Mouse (Mus musculus) MEL-GATA-1-ER (cell line): ENCODE measurements around the gene Pank3.

Experiments
- DNase-seq: peaks from one replicate; pipeline ENCODE4 v3.0.0-alpha.2; 2012; ENCODE audit warnings: low read depth; ENCODE audit errors: extremely low read depth

Gene Pank3

DNA sequence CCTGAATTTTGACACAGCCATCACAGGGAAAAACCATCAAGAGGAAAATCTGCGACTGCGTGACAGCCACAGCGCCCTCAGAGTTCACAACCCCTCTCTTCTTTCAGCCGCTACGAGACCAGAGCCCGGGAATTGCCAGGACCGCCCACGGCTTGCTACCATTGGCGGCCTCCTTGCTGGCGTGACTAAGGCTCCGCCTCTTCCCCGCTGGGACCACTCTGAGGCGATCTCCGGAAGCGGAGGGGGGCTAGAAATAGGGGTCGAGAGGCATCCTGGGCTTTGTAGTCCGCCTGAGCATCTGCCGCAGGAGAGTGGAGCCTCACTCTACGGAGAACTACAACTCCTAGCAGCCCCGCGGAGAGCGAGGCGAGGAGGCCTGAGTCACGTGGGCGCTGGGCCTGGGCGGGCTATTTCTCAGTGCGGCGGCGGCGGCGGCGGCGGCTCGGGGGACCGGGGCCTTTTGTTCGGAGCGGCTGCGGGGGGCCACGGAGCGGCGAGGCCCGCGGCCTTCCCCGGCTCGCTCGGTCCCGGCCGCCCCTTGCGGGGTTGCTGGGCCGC is at the start of gene Pank3:
Gene Pank3, plus strand, starts transcription at position 297 of the 558 bp plus-strand sequence.
- DNase-seq, result peak; percentile 95

GRCm38 (mm10) chr11:35723876-35724275 is 45.4 kb upstream of the Pank3 start:
- no peak for DNase-seq

DNA sequence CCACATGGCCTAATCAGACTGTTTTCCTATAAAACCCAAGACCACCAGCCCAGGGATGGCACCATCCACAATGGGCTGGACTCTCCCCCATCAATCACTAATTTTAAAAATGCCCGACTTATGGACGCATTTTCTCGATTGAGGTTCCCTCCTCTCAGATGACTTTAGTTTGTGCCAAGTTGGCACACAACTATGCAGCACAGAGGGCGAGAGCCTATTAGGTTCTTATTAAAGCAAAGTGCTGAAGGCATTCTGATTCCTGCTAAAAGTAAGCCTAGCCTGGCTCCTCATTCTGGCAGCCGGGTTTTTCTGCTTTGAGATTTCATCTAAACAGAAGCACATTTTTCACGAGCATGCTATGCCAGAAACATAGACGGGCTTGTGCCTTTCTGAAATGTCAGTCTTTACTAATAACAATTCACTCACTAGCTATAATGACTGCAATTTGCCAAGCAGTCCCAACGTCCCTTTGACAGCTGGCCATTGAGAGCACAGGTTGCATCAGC is 42.9 kb upstream of the Pank3 start:
- DNase-seq, result no peak

- no peak for DNase-seq
These were observed 41.1 kb upstream of the Pank3 start for GRCm38 (mm10) chr11:35728200-35728599.

DNA sequence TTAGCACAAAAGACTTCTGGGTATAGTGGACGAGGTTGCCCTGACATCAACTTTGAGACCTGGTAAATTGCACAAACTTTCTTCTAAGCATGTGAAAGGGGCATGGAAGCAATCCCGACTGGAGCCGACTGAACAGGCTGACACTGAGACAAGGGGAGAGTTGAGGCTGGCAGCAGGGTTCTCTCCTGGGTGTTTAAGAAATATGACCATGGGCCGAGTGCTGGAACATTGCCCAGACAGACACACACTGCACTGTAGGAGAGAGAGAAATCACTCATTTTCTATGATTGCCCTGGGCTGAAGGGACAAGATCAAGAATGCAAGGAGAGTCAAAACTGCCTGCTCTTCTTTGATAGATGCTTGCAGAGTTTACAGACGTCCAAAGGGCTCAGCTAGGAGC is 40.1 kb upstream of the Pank3 start:
- no peak for DNase-seq

DNA sequence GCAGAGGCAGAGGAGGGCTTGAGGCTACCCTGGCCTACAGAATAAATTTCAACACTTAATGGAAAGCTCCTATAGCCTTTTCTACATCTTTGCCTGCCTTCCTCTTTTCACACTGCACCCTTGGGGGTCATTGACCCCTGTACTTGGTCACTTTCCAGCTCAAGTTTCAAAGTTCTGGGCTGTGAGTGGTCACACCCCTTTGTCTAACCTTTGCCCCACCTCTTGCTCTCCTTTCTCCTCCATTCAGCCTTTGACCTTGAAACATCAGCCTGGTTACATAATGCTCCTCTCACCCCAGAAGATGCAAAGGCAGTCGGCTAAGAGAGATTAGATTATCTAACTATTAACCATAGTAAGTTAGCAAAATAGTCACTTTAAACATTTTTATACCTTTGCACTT is 36.9 kb upstream of the Pank3 start:
- no peak for DNase-seq

DNA sequence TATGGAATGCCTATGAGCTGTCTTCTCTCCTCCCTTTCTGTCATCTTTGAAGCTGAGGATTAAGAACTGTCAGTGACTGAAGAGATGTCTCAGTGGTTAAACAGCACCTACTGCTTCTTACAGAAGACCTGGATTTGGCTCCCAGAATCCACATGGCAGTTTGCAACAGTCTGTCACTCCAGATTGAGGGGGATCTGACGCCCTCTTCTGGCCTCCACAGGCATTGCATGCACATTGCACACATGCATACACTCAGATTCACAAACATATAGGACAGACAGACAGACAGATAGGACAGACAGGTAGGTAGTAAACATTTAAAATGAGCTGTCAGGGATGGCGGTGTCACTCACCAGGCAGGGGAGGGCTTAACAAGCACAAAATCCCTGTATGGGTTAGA is 32.5 kb upstream of the Pank3 start:
- DNase-seq, result no peak

DNA sequence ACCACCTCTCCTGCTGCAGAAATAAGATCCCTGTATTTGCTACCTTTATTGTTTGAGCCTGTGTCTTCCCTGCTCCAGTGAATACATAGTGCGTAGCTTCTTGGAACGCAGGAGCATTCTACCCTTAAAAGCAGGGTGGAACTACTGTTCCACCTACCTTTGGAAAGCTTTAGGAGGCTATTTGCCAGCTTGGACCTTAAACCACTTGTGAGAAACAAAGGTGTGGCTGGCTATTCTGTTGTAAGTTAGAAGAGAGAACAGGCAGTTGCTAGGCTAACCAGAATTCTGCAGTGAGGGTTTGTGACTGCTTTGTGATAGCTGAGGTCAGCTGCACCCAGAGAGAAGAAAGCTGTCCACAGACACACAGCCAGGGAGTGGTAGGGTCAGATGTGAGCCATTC is 32.0 kb upstream of the Pank3 start:
- DNase-seq, result no peak

GRCm38 (mm10) chr11:35738102-35738501 is 31.2 kb upstream of the Pank3 start:
- no peak for DNase-seq

DNA sequence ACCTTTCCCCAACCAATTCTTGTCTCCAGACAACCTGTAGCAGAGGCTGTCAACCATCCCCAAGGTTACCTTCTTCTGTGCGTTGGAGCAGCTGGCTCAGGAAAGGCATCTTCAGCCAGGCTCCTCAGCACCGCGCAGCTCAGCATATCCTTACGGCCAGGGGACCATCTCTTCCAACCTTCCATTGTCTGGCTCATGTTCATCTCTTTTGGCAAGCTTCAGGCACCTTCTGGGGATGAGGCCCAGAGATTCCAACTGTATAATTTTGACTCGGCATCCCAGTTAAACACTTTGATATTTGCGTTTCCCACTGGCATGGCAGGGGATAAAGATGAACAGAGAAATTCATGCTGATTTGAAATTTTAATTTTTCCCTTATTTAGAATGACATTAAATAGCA is 25.7 kb upstream of the Pank3 start:
- no peak for DNase-seq

GRCm38 (mm10) chr11:35744571-35744970 is 24.7 kb upstream of the Pank3 start:
- no peak for DNase-seq

DNA sequence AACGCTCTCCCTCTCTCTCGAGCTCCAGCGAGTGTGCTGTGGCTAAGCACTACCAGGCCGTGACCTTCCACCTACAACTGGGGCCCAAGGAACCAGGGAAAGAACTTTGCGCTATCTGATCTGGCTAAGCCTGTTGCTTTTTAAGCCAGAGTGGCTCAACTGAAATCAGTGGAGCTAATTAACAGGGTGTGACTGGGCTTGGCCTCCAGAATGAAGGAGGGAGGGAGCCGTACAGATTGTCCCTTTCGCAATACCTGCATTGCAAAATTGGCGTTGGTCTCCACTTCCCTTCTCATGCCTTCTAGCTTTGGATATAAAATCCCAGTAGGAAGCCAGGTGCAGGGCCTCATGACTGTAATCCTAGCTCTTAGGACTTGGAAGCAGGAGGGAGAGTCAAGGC is 18.7 kb upstream of the Pank3 start:
- DNase-seq, result no peak

GRCm38 (mm10) chr11:35754906-35755418 is 14.3 kb upstream of the Pank3 start:
- DNase-seq, result no peak

DNA sequence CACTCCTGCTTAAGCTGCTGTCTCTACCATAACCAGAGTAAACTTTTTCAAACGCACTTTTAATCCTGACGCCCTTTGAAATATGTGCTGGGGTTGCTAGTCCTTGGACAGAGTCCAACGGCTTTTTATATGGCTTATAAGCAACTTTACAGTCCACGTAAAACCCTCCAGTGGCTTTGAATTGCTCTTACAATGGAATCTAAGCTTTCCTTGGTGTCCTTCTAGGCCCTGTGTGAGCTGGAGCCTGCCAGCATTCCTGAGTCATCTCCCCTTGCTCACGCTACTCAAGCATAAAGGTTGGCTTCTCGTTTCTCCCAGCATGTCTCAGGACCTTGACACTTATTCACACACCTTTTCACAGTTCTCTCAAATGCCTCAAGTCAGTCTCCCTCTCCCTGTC is 13.7 kb upstream of the Pank3 start:
- DNase-seq, result no peak

DNA sequence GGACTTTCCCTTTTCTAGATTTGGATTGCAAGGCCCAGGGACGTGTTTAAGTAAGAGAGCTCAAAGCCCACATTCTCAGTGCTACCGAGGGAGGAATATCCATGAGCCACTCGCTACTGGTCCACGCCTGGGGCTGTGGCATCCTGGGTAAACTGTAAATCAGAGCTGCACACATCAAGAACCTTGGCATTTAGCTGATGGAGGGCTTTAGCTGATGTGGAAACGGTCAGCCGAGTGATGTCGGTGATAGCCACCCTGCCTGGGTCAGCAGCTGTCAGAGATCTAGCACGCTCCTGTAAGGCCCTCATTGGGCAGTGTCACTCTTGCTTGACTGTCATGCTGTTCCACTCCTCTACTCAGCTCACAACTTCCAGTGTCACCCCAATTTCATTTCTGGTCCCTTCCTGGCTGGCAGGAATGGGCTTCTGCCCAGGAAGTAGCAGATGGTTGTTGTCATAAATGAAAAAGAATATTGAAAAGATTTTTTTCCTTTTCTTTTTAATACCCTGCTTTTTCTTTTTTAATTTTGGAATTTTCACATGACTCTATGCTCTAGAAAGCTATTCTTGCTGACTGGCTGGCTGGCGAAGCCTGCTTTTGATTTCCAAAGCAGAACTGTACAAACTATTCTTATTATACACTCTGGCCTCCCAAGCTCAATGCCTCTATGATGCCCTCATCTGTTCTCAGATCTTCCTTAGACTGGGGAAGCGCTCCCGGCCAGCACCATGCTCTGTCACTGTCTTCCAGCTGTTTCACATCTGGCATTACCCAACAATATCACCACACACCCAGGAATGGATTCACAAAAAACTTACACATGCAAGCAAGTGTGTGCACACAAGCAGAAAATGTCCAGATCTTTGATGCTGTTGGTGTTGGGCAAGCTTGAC is 12.6 kb upstream of the Pank3 start:
- no peak for DNase-seq

- no peak for DNase-seq
These were observed 9.2 kb upstream of the Pank3 start for GRCm38 (mm10) chr11:35760001-35760626.

- DNase-seq, result no peak
These were observed 8.7 kb upstream of the Pank3 start for GRCm38 (mm10) chr11:35760627-35761003.

GRCm38 (mm10) chr11:35766845-35767244 is 2.4 kb upstream of the Pank3 start:
- no peak for DNase-seq

DNA sequence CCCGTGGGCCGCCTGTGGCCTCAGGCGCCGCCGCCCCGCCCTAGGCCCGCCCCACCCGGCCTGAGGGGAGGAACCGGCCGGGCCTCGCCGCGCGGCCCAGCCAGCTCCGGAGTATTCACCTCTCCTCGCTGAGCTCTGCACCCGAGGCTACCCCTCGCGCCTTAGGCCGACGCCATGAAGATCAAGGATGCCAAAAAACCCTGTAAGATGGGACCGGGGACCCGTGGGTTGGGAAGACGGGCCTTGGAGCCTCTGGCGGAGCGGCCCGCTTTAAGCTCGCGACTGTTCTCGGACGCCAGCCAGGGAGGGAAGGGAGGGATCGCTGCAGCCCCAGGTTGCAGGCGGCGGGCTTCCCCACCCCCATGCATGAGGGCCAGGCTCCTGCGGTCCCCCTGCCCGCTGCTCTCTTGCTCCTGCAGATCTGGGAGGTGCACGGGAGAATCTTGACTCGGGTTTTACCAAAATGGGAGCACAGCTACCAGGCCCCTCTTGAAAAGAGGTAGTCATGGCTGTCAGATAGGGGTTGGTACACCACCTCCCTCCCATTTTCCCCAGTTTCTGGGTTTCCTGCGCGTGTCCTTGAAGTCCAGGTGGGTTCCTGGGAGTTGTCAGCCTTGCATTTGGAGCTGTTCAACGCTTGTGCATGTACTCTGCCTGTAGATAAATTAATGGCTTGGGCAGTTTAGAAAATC is 608 bp downstream of the Pank3 start:
- DNase-seq, result peak; percentile 17

DNA sequence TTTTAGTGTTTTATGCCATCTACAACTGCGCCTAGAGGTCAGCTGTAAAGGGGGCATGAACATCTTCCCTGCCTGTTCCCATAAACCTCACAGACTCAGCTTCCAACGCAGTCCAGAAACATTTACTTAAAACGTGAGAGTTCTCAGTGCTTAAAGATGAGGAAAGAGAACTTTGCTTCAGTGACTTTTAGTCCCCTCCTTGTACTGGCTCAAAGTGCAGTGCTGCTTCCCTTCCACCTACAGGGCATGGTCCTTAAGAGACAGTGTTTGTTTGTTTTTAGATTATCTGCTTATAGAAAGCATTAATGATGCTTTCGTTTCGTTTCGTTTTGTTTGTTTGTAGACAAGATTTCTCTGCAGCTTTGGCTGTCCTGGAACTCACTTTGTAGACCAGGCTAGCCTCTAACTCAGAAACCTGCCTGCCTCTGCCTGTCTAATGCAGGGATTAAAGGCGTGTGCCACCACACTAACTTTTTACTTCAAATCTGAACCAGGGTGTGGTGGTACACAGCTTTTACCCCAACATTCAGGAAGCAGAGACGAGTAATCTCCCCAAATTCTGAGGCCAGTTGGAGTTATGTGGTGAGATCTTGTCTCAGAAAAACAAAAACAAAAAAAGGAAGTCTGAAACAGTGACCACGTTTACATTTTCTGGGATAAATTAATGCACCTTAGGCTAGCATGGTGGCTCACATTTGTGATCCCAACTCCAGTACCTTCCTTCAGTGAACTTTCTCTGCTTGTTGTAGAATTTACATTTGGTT is 1.6 kb downstream of the Pank3 start:
- peak; percentile 26 for DNase-seq

DNA sequence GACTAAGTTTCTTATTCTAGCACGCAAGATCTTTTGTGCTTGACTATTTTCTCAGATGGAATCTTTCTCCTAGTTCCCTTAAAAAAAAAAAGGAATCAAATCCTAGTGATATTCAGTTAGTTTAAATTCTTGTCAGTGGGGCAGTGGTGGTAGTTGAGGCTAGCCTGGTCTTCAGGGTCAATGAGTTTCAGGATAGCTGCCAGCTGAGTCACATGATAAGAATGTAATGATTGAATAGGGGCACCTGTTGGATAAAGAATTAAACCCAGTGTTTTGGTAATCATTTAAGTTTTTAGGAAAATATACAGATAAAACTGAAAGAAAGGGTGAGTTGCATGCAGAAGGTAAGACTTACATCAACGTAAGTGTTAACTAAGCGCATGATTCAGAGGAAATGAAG is 6.3 kb downstream of the Pank3 start:
- no peak for DNase-seq
